Mouse (Mus musculus) ES-Bruce4 (cell line): Measurements from ENCODE around the gene H2-Eb1.

ENCODE experiments used
- CTCF ChIP-seq: IDR thresholded peaks from one replicate; pipeline ENCODE4 v1.8.1; 2011; ENCODE audit warnings: low read depth, low read length
- EP300 ChIP-seq: IDR thresholded peaks from 2 replicates; pipeline ENCODE4 v1.6.1; 2011; ENCODE audit warnings: low read depth, low read length; ENCODE audit not compliant: insufficient read depth
- POLR2A ChIP-seq: IDR thresholded peaks from one replicate; pipeline ENCODE4 v1.8.1; 2011; ENCODE audit warnings: low read length; ENCODE audit not compliant: insufficient read depth

DNA sequence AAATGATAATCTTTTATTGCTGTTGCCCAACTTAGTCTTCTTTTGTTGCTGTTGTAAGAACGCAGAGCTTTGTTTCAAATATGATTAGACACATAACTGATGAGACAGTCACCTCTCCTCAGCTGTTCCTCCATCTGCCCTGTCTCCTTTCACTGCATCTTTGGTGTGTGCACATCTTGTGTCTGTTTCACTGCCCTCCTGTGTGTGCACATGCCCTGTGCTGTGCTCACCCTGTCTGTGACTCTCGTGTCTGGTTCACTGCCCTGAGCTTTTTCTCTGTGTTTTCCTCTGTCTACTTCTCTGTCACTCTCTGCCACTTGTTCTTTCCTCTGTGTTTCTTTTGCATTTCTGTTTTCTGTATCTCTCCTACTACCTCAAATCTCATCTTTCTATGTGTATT is 35.4 kb upstream of the H2-Eb1 start:
- TF ChIP-seq CTCF = no peak
- TF ChIP-seq POLR2A = no peak
- TF ChIP-seq EP300 = no peak
